Mouse (Mus musculus): ENCODE data around the gene Fbxw11. TPM values are rescaled to one million over a fixed set of nuclear protein-coding genes. Genes with fewer than 3 reads are reported as not detected.

Fbxw11 gene
- polyA plus RNA-seq (2015; fragmentation: Nextera tagmentation; extraction: Ambion mirVana) = 61.1 and 68.4 TPM in 2 replicates

DNA sequence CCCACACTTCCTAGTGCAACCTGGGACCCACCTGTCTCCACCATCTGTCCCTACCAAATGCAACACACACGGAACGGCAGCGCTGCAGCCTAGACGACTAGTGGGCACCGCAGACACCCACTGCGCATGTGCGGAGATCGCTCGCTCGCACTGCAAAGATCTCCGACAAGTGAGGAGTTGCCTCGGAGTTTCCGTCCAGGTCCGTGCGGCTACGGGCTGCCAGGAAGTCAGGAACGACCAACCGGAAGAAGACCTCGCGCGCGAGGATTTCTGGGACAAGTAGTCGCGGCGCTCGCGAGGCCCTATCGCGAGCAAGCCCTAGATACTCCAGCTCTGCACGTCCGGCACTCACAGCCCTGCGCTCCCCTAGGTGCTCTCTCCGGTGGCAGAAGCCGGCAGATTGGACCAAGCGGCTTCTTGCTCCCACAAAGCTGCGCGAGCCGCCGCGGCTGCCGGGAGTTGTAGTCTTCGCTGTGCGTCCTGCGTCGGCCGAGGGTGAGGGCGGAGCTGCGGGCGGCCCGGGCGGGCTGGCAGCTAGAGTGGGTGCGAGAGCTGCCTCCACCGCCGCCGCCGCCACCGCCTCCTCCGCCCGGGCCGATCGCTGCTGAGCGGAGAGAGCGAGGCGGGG is at the start of gene Fbxw11:
Gene Fbxw11, plus strand, starts transcription at position 476 of the 628 bp plus-strand sequence.
- DNase-seq (ENCODE audit: low spot score) = peak; percentile 98
- TF ChIP-seq CTCF (IDR thresholded peaks at IDR 0.05; ENCODE audit: low read depth) = no peak

DNA sequence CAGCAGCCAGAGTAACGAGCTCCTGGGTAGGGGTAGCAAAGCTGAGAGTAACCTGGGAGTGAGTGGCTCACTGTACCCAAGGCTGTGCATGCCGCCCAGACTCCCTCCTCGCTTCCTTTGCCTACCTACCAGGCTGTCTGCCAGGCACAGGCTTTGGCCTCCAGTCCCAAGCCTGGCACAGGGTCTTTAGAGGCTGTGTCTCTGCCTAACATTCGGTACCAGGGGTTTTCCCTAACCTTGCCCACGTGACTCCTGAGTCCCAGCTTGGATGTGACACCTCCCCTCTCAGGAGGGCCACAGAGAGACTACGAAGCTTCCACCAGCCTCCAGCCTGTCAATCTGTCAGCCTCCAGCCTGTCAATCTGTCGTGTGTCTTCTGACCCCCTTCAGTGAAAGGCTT is 49.4 kb upstream of the Fbxw11 start:
- no peak overlapping the region for H3K27ac ChIP-seq
- no peak for TF ChIP-seq CTCF (IDR thresholded peaks at IDR 0.05; ENCODE audit: low read depth)
- H3K4me3 ChIP-seq (replicated peaks; ENCODE audit: low read depth, low read length) = no peak overlapping the region
- H3K4me2 ChIP-seq (ENCODE audit: low read length) = no peak overlapping the region
- ATAC-seq (replicated peaks; ENCODE audit: low FRiP score, low read depth) = no peak
- H3K4me1 ChIP-seq (replicated peaks; ENCODE audit: insufficient read depth, low read length) = no peaks in the 10 kb centered on the region
- no peaks in the 10 kb centered on the region for H3K27me3 ChIP-seq (ENCODE audit: insufficient read depth, low read length)
- 84% methylated on average over 7 of the region's 7 CpGs for WGBS
- H3K9ac ChIP-seq (ENCODE audit: low read depth, low read length) = no peak overlapping the region
- no peaks in the 10 kb centered on the region for H3K36me3 ChIP-seq (ENCODE audit: insufficient read depth, low read length)
- DNase-seq (ENCODE audit: low spot score) = no peak
- no peaks in the 10 kb centered on the region for H3K9me3 ChIP-seq (replicated peaks; ENCODE audit: low read length)

More for the DNA sequence above, at the start of gene Fbxw11:
- peak within 1 kb of the TSS; percentile 93 for H3K9ac ChIP-seq (ENCODE audit: low read depth, low read length)
- peak; percentile 93 for ATAC-seq (replicated peaks; ENCODE audit: low FRiP score, low read depth)
- H3K4me3 ChIP-seq (replicated peaks; ENCODE audit: low read depth, low read length) = peak within 1 kb of the TSS; percentile 89
- H3K4me1 ChIP-seq (replicated peaks; ENCODE audit: insufficient read depth, low read length) = 0 out of 2 replicates have a peak, but pooled peaks cover 3% of the 10 kb centered on the region
- peak within 1 kb of the TSS; percentile 78 for H3K4me2 ChIP-seq (ENCODE audit: low read length)
- H3K36me3 ChIP-seq (ENCODE audit: insufficient read depth, low read length) = no peaks in the 10 kb centered on the region
- WGBS = 0% methylated on average over 54 of the region's 64 CpGs
- H3K9me3 ChIP-seq (replicated peaks; ENCODE audit: low read length) = no peaks in the 10 kb centered on the region
- no peaks in the 10 kb centered on the region for H3K27me3 ChIP-seq (ENCODE audit: insufficient read depth, low read length)
- H3K27ac ChIP-seq = peak within 1 kb of the TSS; percentile 97

DNA sequence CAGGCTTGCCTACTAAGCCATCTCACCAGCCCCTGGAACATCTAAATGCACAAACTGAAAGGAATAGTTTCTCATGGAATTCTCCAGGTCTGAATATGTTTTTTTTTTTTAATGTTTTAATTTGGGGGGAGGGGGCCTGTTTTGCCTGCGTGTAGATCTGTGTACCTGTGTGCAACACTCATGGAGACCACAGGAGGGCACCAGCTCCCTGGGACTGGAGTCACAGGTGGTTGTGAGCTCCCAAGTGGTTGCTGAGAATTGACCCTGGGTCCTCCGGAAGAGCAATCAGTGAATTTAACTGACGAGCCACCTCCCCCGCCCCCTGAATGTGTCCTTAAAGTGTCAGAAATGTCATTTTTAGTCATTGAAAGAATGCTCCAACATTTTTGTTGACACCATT is 48.4 kb upstream of the Fbxw11 start:
- Histone ChIP-seq H3K4me1 (replicated peaks; ENCODE audit: insufficient read depth, low read length) (no peaks in the 10 kb centered on the region), H3K9ac (ENCODE audit: low read depth, low read length) (no peak overlapping the region), H3K36me3 (ENCODE audit: insufficient read depth, low read length) (no peaks in the 10 kb centered on the region), H3K9me3 (replicated peaks; ENCODE audit: low read length) (no peaks in the 10 kb centered on the region), H3K27me3 (ENCODE audit: insufficient read depth, low read length) (no peaks in the 10 kb centered on the region), H3K4me2 (ENCODE audit: low read length) (no peak overlapping the region), H3K4me3 (replicated peaks; ENCODE audit: low read depth, low read length) (no peak overlapping the region), H3K27ac (no peak overlapping the region)
- TF ChIP-seq CTCF (IDR thresholded peaks at IDR 0.05; ENCODE audit: low read depth) = peak; percentile 35
- WGBS = 96% methylated on average over 4 of the region's 4 CpGs
- ATAC-seq (replicated peaks; ENCODE audit: low FRiP score, low read depth) = no peak
- DNase-seq (ENCODE audit: low spot score) = no peak

DNA sequence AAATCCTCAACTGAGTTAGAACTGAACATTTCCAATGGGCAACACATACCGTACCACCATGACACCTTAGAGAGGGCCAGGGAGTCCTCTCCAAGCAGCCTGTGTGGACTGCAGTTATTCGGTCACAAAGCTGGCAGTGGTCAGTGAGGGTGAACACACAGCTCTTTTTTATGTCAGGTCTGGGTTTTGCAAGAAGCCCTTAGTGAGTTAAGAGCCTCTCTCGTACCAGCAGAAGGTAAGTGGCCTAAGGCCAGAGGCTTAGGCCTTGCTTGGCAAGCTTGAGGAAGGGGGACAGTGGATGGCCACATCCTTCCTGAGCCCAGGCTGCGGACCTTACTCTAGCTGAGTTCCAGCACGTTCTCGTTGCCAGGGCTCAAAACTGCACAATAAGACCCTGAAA is 42.2 kb upstream of the Fbxw11 start:
- H3K4me2 ChIP-seq (ENCODE audit: low read length) = no peak overlapping the region
- H3K36me3 ChIP-seq (ENCODE audit: insufficient read depth, low read length) = no peaks in the 10 kb centered on the region
- DNase-seq (ENCODE audit: low spot score) (no peak), ATAC-seq (replicated peaks; ENCODE audit: low FRiP score, low read depth) (no peak)
- H3K9me3 ChIP-seq (replicated peaks; ENCODE audit: low read length) = no peaks in the 10 kb centered on the region
- no peaks in the 10 kb centered on the region for H3K4me1 ChIP-seq (replicated peaks; ENCODE audit: insufficient read depth, low read length)
- no peaks in the 10 kb centered on the region for H3K27me3 ChIP-seq (ENCODE audit: insufficient read depth, low read length)
- H3K9ac ChIP-seq (ENCODE audit: low read depth, low read length) = no peak overlapping the region
- 92% methylated on average over 6 of the region's 6 CpGs for WGBS
- TF ChIP-seq CTCF (IDR thresholded peaks at IDR 0.05; ENCODE audit: low read depth) = no peak
- H3K27ac ChIP-seq = no peak overlapping the region
- H3K4me3 ChIP-seq (replicated peaks; ENCODE audit: low read depth, low read length) = no peak overlapping the region

DNA sequence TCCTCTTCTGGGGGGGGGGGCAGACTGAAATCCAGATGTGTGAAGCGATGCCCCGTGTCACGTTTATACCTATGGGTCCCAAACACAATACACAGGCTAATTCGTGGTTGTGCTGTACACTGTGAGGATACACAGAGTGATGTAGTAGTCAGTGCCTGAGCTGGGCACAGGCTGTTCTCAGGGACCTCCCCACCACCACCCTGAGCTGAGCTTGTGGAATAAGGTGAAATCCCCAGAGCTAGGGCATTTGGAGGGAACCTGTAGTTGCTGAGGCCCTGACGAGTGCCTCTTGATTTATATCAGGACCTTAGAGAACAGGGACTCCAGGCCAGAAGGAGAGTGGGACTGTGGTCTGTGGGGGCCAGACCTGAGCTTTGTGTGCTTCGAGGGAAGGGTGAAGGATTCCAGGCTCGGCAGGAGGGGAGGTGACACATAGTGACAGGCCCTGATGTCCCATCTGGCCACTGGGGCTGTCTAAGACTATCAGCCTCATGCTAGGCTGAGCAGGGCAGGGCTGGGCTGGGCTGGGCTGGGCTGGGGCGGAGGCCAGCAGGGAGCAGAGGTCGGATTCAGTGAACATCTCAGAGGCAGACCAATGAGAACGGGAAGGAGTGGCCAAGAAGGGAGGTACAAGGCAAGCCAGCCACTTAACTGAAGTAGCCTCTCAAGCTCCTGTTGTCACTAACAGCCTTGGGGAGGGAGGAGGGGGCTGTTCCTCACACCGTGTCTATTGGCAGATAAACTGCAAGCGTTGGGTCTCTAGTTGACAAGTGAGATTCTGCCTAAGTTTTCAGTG is 40.8 kb upstream of the Fbxw11 start:
- peak; percentile 79 for DNase-seq (ENCODE audit: low spot score)
- ATAC-seq (replicated peaks; ENCODE audit: low FRiP score, low read depth) = peak; percentile 84
- no peak overlapping the region for H3K9ac ChIP-seq (ENCODE audit: low read depth, low read length)
- WGBS = 40% methylated on average over 12 of the region's 12 CpGs
- no peak for TF ChIP-seq CTCF (IDR thresholded peaks at IDR 0.05; ENCODE audit: low read depth)
- H3K4me1 ChIP-seq (replicated peaks; ENCODE audit: insufficient read depth, low read length) = no peaks in the 10 kb centered on the region
- no peaks in the 10 kb centered on the region for H3K27me3 ChIP-seq (ENCODE audit: insufficient read depth, low read length)
- no peaks in the 10 kb centered on the region for H3K36me3 ChIP-seq (ENCODE audit: insufficient read depth, low read length)
- no peak overlapping the region for H3K4me2 ChIP-seq (ENCODE audit: low read length)
- no peaks in the 10 kb centered on the region for H3K9me3 ChIP-seq (replicated peaks; ENCODE audit: low read length)
- H3K4me3 ChIP-seq (replicated peaks; ENCODE audit: low read depth, low read length) = no peak overlapping the region
- no peak overlapping the region for H3K27ac ChIP-seq

DNA sequence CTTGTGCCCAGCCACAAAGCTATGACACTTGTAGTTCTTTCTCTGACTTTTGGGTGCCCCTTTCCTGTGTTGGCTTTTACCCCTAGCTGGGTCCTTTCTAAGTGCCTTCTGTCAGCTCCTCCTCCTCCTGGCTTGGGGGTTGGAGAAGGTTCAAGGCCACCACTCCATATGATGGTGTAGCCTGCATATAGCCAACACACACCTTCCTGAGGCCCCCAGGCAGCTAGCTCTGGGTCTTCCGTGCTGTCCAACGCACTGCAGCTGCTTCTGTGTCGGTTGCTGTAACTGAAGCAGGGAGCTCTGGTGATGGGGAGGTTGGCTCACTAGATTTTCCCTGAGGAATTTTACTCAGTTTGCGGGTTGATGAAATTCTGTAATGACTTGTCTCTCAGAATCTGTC is 37.9 kb upstream of the Fbxw11 start:
- TF ChIP-seq CTCF (IDR thresholded peaks at IDR 0.05; ENCODE audit: low read depth) = no peak
- Histone ChIP-seq H3K9ac (ENCODE audit: low read depth, low read length) (no peak overlapping the region), H3K36me3 (ENCODE audit: insufficient read depth, low read length) (no peaks in the 10 kb centered on the region), H3K9me3 (replicated peaks; ENCODE audit: low read length) (no peaks in the 10 kb centered on the region), H3K4me2 (ENCODE audit: low read length) (no peak overlapping the region), H3K27me3 (ENCODE audit: insufficient read depth, low read length) (no peaks in the 10 kb centered on the region), H3K4me1 (replicated peaks; ENCODE audit: insufficient read depth, low read length) (no peaks in the 10 kb centered on the region), H3K27ac (peak overlapping the region; percentile 65), H3K4me3 (replicated peaks; ENCODE audit: low read depth, low read length) (no peak overlapping the region)
- ATAC-seq (replicated peaks; ENCODE audit: low FRiP score, low read depth) (no peak), DNase-seq (ENCODE audit: low spot score) (no peak)
- WGBS = 46% methylated on average over 4 of the region's 4 CpGs

All from kidney, postnatal 0 days (tissue).